Mouse (Mus musculus) testis, adult 2 months (tissue): ENCODE measurements around the gene Tmem62. TPM values are rescaled to one million over a fixed set of nuclear protein-coding genes. Genes with fewer than 3 reads are reported as not detected.
A peak's percentile ranks its signal among the peaks of the same experiment; 100 is the strongest.
"Not testable (repeated sequence)": the region's sequence is repeated elsewhere in the genome, so short reads cannot be mapped to it uniquely, and the experiment has no call there.

Experiments used
- H3K27ac ChIP-seq: fragments of 200-500 bp; 2 replicates; pipeline ENCODE4 v1.5.1; 2012; ENCODE audit warnings: low read depth, low read length; ENCODE audit not compliant: control insufficient read depth, insufficient read depth
- H3K27me3 ChIP-seq: fragments of 200-500 bp; 2 replicates; pipeline ENCODE4 v1.6.1; 2012; ENCODE audit warnings: mild to moderate bottlenecking, low read length, moderate library complexity; ENCODE audit not compliant: control insufficient read depth, insufficient read depth
- H3K36me3 ChIP-seq: fragments of 200-500 bp; 2 replicates; pipeline ENCODE4 v1.6.1; 2012; ENCODE audit warnings: mild to moderate bottlenecking, low read length; ENCODE audit not compliant: control insufficient read depth, insufficient read depth
- H3K4me1 ChIP-seq: fragments of 200-500 bp; 2 replicates; pipeline ENCODE4 v1.6.1; 2012; ENCODE audit warnings: low read length; ENCODE audit not compliant: control insufficient read depth, insufficient read depth
- H3K4me3 ChIP-seq: fragments of 200-500 bp; 2 replicates; pipeline ENCODE4 v1.5.1; 2012; ENCODE audit warnings: low read depth, mild to moderate bottlenecking, low read length, moderate library complexity, mixed read lengths; ENCODE audit not compliant: control insufficient read depth
- CTCF ChIP-seq: fragments of 200-500 bp; IDR thresholded peaks from 2 replicates; pipeline ENCODE4 v1.5.1; 2012; ENCODE audit warnings: low read depth, mild to moderate bottlenecking, inconsistent platforms, low read length, moderate library complexity; ENCODE audit not compliant: control insufficient read depth, insufficient read depth, insufficient replicate concordance
- POLR2A ChIP-seq: fragments of 200-500 bp; IDR thresholded peaks from 2 replicates; pipeline ENCODE4 v1.6.1; 2012; ENCODE audit warnings: low read depth, mild to moderate bottlenecking, inconsistent platforms, low read length, moderate library complexity; ENCODE audit not compliant: control insufficient read depth
- polyA plus RNA-seq: library from polyadenylated mRNA; depleted of rRNA; stranded (reverse); fragments of >200 nt; gene quantifications from 2 replicates; pipeline ENCODE4 v1.2.3, GENCODE M21; 2012

Tmem62 gene
- polyA plus RNA-seq, 1 experiment = 3.6 TPM

DNA sequence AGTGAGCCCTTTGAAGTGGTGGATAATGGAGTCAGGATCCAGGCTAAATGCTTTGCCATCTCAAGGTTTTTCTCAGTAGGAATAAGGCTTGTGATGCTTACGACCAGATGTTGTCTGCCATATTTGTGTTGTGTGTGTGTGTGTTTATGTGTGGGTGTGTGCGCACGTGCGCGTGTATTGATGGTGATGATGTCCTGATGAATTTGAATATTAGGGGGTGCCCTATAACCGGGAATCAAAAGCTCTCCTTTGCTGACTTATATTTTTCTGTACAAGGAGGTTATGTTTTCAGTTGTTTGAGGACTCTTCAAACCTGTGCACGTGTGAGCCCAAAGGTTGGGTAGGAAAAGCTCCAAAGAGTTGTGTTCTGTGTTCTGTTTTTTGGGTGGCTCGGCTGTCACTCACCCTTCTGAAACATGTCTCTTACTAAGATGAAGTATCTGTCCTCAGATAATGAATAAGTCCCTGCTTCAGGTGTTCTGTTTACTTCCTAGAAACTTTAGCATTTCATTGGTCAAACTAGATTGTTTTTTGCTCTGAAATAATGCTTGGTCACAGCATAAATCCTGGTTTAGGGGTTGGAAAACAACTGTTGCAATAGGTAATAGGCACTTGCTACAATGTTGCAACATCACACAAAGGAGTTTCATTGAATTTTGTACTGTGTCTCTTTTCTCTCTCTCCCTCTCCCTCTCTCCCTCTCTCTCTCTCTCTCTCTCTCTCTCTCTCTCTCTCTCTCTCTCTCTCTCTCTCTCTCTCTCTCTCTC is 1.3 kb downstream of the Tmem62 start:
- Histone ChIP-seq H3K4me1 (peaks cover 10% of the 10 kb centered on the region), H3K27ac (peak overlapping the region; percentile 88), H3K4me3 (peak overlapping the region; percentile 95), H3K36me3 (no peaks in the 10 kb centered on the region), H3K27me3 (no peaks in the 10 kb centered on the region)
- no peak for TF ChIP-seq CTCF
- no peak for TF ChIP-seq POLR2A

DNA sequence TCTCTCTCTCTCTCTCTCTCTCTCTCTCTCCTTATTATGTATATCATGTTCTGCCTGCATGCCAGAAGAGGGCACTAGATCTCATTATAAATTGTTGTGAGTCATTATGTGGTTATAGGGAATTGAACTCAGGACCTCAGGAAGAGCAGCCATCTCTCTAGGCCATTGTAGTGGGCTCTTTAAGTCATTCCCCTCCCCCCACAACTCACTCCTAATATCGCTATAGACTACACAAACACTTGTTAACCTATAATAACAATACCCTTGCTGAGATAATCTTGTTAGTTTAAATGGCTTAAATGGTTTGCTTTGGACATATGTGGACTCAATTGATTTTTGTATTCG is 1.8 kb downstream of the Tmem62 start:
- H3K36me3 ChIP-seq = no peaks in the 10 kb centered on the region
- H3K27ac ChIP-seq = no peak overlapping the region
- H3K4me1 ChIP-seq = peaks cover 7% of the 10 kb centered on the region
- TF ChIP-seq POLR2A = no peak
- TF ChIP-seq CTCF = no peak
- no peaks in the 10 kb centered on the region for H3K27me3 ChIP-seq
- no peak overlapping the region for H3K4me3 ChIP-seq

DNA sequence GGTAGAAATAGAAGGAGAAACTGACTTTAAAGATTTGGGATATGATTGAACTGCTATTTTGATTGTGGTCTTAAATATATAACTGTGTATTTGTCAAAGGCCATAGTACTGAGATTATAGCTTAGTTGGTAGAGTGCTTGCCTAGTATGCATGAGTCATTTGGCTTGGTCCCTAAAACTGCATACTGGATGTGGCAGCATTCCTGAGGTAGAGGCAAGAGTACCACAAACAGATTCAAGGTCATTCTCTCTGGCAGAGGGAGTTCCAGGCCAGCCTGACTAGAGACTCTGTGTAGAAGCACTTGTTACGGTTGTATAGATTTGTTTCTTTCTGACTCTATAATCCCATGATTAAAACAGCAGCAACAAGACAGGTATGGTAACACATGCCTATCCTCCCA is 3.0 kb downstream of the Tmem62 start:
- H3K4me3 ChIP-seq = no peak overlapping the region
- H3K27me3 ChIP-seq = no peaks in the 10 kb centered on the region
- no peaks in the 10 kb centered on the region for H3K36me3 ChIP-seq
- H3K27ac ChIP-seq = no peak overlapping the region
- TF ChIP-seq CTCF (no peak), POLR2A (no peak)
- peaks cover 7% of the 10 kb centered on the region for H3K4me1 ChIP-seq

DNA sequence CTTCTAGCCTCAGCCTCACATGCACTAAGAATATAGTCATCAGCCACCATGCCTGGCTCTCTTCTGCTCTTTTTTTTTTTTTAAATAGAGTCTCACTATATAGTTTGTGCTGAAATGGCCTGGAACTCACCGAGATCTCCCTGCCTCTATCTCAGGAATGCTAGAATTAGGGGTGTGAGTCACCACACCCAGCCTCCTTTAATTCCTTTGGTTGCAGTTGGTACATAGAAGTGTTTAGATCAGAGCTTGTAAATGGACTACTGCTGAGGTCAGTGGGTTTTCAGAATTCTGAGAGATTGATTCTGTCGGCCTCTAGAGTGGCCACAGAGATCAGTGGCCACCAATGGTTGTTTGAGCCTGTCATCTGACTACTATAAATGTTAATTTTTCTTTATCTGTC is 4.0 kb downstream of the Tmem62 start:
- Histone ChIP-seq H3K4me3 (no peak overlapping the region), H3K27me3 (no peaks in the 10 kb centered on the region), H3K27ac (no peak overlapping the region), H3K4me1 (peaks cover 7% of the 10 kb centered on the region), H3K36me3 (no peaks in the 10 kb centered on the region)
- no peak for TF ChIP-seq POLR2A
- TF ChIP-seq CTCF = no peak

DNA sequence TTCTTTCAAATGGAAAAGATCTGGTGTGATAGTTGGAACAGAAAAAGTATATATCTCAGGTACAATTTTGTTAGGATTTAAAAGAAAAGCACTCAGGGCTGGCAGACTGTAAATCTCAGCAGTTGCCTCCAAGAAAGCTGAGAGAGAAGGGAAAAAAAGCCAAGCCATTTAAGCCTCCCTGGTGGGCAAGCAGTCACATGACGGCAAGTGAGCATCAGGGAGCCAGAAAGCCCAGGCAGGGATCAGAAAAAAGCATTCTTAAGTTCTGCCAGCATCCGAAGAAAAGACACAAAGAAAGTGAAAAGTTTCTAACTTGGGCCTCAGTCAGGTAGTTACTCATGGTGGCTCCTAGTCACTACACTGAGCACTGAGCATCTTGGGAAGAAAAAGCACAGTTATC is 6.8 kb downstream of the Tmem62 start:
- Histone ChIP-seq H3K4me1 (no peaks in the 10 kb centered on the region), H3K27ac (no peak overlapping the region), H3K4me3 (no peak overlapping the region), H3K27me3 (no peaks in the 10 kb centered on the region), H3K36me3 (no peaks in the 10 kb centered on the region)
- TF ChIP-seq CTCF (no peak), POLR2A (no peak)

DNA sequence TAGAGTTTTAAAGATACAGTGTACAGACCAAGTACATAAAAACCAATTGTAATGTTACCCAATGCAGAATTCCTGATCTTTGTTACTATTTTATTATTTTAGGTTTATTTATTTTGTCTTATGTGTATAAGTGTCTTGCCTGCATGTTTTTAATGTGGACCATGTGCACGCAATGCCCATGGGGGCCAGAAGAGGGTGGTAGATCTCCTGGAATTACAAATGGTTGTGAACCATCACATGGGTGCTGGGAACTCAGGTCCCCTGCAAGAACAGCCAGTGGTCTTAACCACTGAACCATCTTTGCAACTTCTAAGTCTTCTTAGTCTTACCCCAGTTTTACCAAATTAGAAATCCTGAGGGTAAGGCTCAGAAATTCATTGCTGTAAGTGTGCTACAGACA is 8.4 kb downstream of the Tmem62 start:
- Histone ChIP-seq H3K36me3 (no peaks in the 10 kb centered on the region), H3K27me3 (no peaks in the 10 kb centered on the region), H3K4me3 (no peak overlapping the region), H3K4me1 (no peaks in the 10 kb centered on the region), H3K27ac (no peak overlapping the region)
- TF ChIP-seq CTCF = no peak
- no peak for TF ChIP-seq POLR2A

DNA sequence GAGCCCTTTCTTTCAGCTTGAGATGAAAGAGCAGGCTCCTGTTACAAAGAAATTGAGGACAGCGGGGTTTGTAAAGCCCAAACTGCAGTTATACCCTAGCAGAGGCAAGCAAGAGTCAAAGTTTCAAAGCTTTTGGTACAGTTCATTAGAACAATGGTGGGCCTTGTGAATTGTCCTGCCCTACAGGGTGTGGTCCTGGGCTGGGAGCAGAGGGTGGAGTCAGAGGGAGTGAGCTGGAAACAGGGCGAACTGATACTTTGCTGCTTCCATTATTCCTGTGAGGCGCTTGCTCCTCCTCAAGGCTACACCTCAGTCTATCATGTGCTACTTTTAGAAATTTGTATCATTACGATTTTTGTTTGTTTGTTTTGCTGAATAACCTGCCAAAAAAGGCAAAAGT is 14.4 kb downstream of the Tmem62 start:
- H3K4me1 ChIP-seq = no peaks in the 10 kb centered on the region
- H3K4me3 ChIP-seq = no peak overlapping the region
- no peak overlapping the region for H3K27ac ChIP-seq
- no peaks in the 10 kb centered on the region for H3K36me3 ChIP-seq
- TF ChIP-seq POLR2A (no peak), CTCF (no peak)
- no peaks in the 10 kb centered on the region for H3K27me3 ChIP-seq

DNA sequence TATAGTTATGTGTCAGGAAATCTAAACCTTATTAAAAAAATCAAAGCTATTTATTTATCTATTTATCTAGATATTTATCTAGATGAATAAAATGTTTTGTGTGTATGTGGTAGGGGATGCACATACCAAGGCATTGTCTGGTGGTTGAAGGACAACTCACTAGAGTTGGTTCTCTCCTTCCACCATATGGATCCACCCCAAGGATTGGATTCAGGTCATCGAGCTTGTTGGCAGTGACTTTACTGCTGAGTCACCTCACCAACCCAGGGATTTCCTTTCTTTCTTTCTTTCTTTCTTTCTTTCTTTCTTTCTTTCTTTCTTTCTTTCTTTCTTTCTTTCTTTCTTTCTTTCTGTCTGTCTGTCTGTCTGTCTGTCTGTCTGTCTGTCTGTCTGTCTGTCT is 19.8 kb downstream of the Tmem62 start:
- H3K4me3 ChIP-seq = not testable (repeated sequence)

More for the DNA sequence above, 19.8 kb downstream of the Tmem62 start:
- H3K27ac ChIP-seq, H3K36me3 ChIP-seq, H3K27me3 ChIP-seq, H3K4me1 ChIP-seq: not testable (repeated sequence)
